Mouse (Mus musculus) fibroblast of lung, adult 2 months (primary cell): Measurements from ENCODE around the gene Map2k3.

ENCODE experiments used
- DNase-seq: peaks from one replicate; pipeline ENCODE4 v3.0.0-alpha.2; 2011; ENCODE audit warnings: low read depth

Gene Map2k3

DNA sequence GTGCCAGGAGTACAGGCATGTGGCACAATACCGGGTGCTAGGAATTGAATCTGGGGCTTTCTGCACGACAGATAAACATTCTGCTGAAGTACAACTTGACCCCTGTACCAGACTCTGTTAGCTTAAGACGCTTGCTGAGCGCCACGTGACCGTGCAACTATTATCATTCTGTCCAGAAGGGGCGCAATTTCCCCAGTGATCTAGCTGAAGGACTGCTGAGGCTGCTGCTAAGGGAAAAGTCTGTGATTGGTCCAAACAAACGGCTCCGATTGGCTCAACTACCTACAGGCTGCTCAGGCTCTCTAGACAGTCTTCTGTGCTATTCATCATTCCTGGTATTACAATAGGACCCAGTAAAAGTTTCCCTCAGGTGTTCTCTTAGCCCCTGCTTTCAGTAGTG lies 4.6 kb upstream of the Map2k3 start:
- peak; percentile 90 for DNase-seq

DNA sequence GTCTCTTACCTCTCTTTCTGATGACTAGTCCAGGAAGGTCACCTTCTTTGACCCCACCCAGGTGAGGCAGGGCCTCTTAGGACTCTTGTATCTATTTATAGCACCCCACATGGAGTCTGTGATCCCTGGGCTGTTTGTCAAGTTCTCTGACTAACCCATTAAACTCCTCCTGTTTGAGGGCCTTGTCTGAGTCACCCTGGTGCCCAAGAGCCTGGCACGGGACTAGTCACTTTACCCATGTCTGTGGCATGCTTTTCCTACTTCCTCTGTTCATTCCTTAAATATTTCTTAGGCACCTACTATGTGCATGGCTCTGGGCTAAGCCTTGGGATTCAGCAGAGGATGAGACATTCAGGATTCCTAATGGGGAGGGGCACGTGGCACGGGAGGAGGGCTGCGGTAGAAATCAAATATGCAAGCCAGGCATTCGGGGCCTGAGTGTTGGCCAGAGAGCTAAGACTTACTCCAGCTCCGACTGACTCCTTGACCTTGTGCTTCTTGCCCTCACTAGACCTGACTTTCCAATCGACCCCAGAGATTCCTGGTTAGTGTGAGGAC lies 1.0 kb upstream of the Map2k3 start:
- DNase-seq, result peak; percentile 73

DNA sequence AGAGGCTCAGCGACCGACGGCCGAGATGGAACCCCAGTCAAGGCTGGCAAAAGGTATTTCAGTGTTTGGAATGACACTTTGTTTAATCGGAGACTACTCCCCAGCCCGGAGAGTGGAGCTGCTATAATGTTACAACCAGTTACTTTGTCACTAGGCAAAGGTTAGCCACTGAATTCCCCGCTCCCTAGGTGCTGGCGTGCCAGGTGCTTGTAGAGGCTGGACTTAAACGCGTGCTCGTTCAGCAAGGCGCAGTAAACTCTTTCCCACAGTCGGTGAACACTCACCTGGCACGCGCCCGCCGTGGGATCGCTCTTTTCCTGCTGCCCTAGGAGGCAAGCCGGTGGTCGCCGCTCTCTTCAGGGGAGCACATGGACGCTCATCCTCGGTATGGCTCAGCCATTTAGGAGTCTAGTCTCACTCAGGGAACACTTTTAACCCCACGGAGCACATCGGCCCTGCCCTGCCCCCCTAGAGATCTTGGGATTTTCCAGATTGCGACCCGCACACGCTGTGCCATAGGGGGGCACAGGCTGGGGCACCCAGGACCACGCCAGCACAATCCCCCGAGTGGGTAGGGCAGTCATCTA lies 458 bp upstream of the Map2k3 start:
- DNase-seq, result no peak

DNA sequence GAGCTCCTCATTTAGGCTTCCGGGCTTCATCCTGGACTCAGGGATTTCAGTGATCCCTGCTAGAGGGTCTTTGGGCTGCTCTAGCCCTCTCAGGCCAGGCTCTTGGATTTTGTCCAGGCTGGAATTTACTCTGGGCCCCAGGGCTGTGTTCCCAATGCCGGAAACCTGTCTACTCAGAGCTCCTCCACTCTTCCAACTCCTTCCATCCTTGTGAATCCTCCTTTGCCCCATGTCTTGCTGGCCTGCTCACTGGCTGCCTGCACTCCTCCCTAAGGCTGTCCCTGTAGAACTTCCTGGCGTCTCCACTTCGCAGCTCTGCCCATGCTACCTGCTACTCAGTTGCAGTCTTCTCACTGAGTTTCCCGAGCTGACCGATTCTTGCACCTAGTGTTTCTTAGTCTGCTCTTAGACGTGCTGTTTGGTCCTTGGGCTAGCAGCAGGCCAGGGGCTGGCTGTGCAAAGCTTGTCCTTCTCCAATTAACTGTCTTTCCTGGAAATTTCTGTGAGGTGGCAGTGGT lies 729 bp downstream of the Map2k3 start:
- DNase-seq, result no peak

DNA sequence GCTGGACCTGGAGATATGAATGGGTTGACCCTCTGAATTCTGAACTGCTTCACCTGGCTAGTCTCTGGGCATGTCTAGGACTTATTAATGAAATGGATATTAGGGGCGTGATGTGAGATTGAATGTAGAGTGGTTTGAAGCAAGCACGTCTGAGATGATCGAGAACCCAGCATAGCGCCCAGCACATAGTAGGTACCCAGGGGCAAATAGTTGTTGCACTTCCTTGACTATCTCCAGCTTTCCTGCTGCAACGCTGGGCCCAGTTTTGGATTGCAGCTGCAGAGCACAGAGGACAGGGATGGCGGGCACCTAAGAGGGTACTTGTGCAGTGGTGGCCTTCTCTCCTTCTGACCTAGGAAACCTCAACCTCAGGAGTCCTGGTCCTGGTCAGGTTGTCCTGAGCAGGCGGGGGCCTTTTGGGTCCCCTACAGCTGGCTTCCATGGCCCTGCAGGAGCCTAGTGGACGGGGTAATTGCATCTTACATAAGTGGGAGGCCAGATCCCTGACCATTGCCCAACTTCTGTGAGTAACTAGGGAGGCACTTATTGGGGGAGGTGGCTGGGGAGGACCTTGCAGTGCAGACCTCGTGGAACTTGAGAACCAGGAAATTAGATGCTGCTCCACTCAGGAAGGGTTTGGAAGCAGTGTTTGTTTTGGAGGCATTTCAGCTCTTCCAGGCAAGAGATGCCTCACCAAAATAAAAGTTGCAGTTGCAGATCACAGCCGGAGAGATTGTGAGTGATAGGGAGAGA lies 1.5 kb downstream of the Map2k3 start:
- DNase-seq, result peak; percentile 81

DNA sequence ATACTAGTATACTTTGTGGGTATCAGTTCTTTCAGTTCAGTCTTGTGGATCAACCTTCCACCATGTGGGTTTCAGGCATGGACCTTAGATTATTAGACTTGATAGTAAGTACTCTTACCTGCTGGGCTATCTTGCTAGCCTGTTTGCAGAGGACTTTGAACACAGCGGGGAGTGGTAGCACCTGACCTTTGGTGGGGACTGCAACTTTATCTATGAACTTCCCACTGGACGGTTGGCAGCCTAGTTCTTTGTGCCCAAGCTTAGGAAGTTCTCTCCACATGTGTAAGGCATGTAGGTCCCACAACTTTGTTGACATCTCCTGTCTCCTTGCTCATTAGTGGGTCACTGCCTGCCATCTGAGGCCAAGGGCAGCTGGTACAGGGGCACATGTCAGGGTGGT lies 3.0 kb downstream of the Map2k3 start:
- DNase-seq, result no peak

DNA sequence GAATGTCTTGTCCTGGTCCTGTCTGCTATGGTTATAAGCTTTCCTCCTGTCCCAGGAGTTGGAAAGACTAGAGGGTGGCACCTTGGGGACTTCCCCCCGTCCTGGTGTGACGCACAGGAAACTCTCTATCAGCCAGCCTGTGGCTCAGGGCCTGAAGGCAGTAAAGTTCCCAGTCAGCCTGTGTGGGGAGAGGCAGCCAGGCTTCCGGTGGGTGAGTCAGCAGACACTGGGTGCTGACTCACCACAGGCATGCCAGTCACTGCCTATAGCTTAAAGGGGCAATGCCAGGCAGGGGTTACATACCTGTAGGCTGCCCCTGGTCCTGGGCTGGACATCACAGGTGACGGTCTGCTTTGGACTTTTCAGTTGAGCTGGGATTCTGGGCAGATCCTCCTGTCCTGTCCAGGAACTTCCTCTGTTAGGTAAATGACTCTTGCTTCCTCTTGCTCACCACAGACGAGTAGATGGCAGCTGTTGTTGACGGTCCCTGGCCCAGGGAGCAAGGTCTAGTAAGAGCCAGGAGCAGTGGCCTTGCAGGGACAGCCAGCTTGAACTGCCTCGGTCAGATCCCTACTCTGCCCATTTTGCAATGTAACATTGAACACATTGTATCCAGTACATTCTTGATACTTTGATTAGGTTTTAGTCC lies 3.6 kb downstream of the Map2k3 start:
- peak; percentile 77 for DNase-seq

DNA sequence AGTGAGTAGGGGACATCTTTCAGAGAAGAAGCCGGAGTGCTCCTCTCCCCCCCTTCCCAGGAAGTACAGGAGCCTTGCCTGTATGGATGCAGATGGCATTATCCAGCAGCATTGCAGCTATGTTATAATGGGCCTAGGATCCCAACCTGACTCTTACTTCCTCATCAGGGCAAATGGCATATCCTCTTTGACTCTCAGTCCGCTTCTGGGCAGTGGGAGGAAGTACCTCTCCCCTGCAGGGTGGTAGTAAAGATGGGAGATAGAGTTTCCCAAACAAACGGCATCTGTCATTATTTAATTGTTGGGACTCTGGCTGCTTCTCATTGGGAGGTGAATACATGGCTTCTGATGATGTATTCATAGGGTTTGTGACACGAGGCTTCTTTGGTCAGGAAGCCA lies 4.1 kb downstream of the Map2k3 start:
- DNase-seq, result no peak

DNA sequence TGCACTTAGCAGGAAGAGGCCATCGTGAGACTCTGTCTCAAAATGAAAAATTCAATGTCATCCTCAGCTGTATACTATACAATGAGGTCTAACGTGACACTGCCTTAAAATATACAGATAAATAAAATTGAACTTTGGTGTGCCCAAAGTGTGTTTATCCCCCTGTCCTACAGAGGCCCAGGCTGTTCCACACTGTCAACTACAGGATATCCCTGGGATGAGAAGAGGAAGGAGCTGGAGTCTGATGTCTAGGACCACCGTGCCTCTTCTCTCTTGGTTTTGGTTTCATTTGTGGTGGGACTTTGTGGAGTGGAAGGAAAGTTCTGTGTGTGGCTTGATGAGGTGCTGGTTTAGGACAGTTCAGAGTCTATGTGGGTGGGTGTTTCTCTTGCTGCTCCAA lies 5.8 kb downstream of the Map2k3 start:
- DNase-seq, result no peak

DNA sequence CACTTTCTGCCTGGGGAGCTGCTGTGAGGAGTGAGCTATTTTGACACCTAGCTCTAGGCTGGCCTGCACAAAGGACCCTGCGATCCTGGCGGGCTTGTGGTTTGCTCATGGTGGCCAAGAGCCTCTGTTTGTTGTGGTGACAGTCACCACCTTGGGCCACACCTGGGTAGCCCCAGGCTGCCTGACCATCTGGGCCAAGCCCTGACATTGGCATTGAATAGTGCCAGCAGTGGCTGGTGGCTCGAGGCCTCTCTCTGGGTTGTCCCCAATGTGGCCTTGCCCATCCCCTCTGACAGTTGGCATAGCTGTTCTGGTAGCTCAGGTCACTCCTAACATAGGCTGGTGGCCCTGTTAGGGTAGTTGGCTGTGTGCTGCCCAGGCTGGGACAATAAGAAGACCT lies 7.7 kb downstream of the Map2k3 start:
- DNase-seq, result no peak

DNA sequence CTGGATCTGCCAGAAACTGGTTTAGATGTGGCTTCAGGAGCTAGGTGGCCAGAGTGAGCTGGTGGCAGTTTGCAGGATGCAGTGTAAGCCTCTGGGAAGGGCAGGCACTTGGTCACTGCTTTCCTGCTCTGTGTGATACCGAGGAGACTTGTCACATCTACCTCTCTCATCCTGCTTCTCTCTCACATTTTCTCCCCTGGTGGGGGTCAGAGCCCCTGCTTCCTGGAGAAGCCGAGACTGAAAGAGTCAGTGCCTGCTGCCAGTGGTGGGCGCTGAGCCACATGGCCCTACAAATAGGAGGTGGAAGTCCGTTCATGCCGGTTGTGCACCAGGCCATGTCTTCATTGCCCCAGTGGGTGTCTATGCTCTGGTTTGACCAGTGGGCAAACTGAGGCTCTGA lies 8.7 kb downstream of the Map2k3 start:
- no peak for DNase-seq

DNA sequence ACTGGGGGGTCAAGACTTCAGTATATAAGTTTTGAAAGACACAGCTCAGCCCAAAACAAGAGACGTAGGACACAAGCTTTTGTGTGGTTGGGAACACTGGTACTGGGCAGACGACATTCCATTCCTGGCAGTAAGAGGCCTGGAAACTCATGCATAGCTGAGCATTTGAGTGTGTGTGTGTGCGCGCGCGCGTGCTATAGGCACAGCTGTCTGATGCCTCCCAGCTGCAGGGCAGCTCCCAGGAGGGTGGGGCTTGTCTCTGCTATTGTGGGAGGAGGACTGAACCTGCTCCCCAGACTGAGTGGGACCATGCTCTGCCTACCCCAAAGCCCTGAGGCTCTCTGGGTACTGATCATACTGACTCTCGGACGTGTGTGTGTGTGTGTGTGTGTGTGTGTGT lies 9.5 kb downstream of the Map2k3 start:
- no peak for DNase-seq

DNA sequence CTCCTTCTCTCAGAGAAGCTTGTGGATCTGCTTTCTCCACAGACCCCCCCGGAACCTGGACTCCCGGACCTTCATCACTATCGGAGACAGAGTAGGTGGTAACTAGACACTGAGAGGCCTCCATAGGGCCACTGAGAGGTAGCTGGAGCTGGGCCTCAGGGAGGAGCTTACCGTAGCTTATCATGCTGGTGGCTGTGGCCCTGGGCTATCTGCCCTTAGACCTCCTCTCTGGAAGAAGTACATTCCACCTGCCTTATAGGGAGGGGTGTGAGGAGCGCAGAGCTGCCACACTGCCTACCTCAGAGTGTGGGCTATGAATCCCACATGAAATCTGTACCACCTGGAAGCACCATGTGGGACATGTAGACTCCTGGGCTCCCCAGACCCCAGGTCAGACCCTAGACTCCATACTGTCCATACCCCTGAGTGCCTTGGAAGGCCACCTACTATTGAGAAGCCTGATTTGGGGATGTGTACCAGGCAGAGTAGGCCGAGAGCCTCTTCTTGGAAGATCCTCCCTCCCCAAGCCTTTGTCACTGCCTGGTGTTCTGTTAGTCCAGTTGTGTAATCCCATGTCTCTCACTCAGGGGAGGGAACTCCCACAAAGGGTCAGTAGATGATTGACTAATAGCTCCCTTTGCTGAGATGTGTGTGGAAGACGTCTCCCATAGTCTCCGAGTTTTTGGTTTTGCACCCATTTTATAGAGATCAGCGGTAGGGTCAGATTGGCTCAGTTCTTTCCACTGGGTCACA lies 10.6 kb downstream of the Map2k3 start:
- DNase-seq, result no peak

DNA sequence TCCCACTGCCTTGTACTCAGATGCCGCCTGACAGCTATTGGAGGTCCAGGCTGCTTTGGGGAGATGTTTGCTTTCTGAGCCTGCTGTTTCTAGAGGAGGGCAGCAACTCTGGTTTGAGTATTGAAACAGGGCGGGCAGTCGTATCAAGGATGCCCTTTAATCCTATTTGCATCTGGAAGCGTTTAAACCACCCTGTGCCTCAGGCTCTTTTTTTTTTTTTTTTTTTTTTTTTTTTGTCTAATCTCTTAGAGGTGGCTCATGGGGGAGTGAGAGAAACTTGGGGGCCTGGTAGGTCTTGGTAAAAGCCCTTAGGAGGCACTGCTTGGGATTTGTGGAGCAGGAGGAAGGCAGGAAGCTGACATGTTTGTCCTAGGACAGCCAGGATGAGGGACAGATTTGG lies 13.2 kb downstream of the Map2k3 start:
- no peak for DNase-seq

DNA sequence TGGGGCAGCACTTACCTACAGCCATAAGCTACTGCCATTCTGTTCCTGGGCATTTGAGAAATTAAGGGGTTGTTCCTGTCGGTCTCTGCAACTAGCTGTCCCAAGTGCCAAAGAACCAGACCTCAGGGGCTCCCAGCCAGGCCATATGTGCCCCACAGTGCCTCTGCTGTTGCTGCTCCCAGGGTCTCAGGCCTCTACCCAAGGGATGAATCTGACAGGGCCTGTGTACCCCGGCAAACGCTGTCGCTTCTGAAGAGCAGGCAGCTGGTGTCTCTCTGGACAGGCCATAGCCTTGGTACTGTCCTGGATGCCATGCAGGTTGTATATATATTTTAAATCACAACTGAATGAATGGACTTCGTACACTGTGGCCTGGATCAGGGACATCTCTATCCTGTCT lies 20.1 kb downstream of the Map2k3 start:
- DNase-seq, result no peak

DNA sequence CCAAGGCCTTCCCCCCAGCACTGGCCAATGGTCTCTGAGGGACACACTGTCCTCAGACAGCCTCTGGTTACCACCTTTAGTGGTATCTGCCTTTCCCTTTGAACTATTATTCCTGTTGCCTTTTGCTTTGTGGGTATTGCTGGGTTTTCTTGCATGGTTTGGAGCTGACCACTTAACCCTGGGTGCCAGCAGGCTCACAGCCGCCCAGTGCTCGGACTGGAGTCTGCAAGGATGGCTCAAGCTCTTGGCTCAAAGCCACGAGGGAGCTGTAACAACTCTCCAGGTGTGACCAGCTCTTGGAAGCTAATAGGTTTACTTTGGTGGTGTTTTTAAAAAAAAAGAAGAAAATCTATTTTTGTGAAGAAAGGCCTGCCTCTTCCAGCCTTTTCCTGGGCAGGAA lies 20.5 kb downstream of the Map2k3 start:
- DNase-seq, result no peak

DNA sequence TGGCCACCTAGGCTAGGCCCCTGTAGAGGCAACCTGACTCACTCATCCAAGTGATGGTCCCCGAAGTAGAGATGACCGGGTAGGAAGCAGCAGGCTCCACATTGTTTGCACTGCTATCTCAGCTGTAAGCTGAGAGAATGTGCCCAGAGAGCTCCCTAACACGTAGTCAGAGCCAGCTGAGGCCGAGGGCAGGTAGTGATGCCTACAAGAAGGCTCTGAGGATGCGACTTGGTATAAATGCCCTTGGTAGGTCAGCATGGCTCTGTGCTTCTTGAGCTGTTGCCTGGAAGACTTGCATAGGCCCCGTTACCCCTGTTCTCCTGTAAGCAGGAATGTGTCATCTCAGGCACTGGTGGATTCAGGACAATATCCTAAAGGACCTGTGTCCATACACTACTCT lies 21.2 kb downstream of the Map2k3 start:
- no peak for DNase-seq

DNA sequence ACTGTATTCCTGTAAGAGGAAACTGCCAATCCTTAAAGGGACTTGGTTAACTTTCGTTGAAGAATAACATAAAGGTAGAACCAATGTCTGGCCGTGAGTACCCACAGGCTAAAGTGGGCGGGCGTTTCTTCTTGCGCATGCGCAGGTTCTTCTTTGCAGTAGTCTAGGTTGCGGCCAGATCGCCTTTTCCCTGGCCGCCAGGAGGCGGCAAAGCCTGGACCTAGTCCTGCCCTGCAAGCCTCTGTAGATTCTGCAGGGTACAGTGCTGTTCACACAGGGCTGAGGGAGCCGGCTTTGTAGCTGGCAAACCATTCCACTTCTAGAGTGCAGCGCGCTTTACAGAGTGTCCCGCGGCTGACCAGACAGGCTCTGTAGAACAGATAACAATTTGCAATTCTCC lies 22.0 kb downstream of the Map2k3 start:
- peak; percentile 73 for DNase-seq

DNA sequence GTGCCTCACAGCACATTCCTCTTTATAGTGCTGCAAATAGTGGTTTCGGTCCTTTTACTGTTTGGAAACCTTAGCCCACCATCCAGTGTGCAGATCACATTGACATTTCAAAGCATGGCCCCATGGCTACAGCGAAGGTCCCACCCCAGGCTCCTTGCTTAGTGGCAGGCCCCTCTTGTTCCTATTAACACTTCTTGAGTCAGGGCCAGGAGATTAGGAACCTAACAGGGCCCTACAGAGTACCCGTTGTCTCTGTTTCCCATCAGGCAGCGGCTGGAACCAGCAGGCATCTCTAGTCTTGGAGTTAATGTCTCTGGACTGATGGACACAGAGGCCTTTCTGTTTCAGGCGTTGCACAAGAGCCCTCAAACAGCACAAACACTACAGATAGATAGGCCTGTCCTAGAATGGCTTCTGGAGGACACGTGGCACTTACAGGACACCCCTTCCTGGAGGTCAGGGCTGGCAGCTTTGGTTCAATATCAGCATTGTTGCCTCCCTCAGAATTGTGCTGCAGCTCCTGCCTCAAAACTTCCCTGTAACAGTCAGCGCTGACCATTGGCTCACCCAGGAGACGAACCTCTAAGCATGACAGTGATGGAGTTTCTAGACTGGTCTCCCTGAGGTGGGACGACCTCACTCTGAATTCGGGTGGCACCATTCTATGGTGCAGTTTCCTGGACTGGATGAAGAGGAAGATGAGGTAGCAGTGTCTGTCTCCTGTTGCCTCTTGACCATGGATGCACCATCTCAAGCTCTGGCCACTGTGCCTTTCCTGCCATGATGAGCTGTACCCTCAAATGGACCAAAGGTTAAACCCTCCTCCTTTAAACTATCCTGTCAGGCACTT lies 22.6 kb downstream of the Map2k3 start:
- no peak for DNase-seq

DNA sequence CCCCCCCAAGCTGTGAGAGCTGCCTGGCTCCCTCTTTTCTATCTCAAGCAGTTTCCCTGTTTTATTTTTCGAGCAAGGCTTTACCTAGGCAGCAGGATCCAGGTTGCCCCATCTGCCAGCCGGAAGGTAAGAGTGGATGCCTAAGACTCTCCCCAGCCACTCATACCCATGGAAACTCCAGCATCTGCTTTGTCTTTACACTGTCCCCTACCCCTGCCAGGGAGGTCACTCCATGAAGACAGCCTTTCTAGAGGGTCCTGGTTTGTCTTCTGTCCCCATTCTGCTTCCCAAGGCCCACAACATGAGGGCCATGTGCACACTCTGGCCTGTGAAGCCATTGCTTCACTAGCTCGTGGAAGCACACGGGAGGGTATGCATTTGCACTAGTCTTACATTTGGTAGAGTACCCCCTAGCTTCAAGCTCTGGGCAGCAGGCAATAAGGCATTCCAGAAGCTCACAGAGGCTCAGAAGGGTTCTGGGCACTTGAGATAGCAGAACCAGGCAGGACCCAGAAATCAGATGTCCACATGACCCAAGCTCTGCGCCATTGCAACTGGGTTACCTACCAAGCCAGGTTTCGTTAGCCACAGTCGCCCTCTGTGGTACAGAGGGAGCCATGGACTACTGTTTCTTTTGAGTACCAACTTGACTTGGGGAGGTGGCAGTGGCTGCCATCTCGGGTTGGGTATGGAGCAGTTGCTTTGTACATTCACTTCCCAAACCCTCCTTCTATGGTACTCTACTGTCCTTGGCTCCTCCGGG lies 24.0 kb downstream of the Map2k3 start:
- DNase-seq, result no peak

DNA sequence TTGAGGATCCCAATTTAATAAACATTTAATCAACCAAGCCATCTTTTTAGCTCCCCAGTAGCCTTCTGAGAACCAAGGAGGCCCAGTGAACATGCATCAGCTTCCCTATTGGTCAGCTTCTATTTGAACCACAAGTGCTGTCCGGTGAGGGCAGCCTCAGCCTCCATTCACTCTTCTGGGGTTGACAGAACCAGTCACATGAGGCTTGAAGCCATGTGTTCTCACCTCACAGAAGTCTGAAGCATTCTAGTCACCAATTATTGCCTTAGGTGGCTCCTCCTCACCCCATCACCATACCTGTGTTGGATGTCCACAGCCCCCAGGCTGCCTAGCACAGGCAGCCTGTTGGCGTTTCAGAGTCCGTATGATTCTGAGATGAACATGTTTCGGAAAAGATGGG lies 27.1 kb downstream of the Map2k3 start:
- no peak for DNase-seq
